Mouse (Mus musculus) lung, adult 2 months (tissue): ENCODE measurements around the gene Thsd4. TPM values are rescaled to one million over a fixed set of nuclear protein-coding genes. Genes with fewer than 3 reads are reported as not detected.

Experiments used
- DNase-seq: peaks from one replicate; pipeline ENCODE4 v3.0.0; 2022
- H3K4me1 ChIP-seq: fragments of 200-500 bp; 2 replicates; pipeline ENCODE4 v1.6.1; 2011; ENCODE audit warnings: low read length; ENCODE audit not compliant: control insufficient read depth, insufficient read depth
- H3K4me3 ChIP-seq: fragments of 200-500 bp; replicated peaks from 2 replicates; pipeline ENCODE3; 2011; ENCODE audit warnings: low read depth, mild to moderate bottlenecking, control low read depth, low read length; ENCODE audit errors: extremely low read depth
- CTCF ChIP-seq: fragments of 200-500 bp; IDR thresholded peaks from 2 replicates; pipeline ENCODE4 v1.5.1; 2011; ENCODE audit warnings: mild to moderate bottlenecking, low read length, control low read depth; ENCODE audit not compliant: insufficient read depth
- POLR2A ChIP-seq: fragments of 200-500 bp; IDR thresholded peaks from 2 replicates; pipeline ENCODE4 v1.6.1; 2011; ENCODE audit warnings: low read depth, mild to moderate bottlenecking, control low read depth, low read length, borderline replicate concordance; ENCODE audit errors: extremely low read depth
- WGBS: fragments of 180-500 bp; shearing (Covaris S2); methylation state at CpG from one replicate; pipeline ENCODE4 v1.1.7; 2018; 5-methylcytosine and 5-hydroxymethylcytosine counted together
- polyA plus RNA-seq: library from polyadenylated mRNA; depleted of rRNA; stranded (reverse); fragments of >200 nt; gene quantifications from 2 replicates; pipeline ENCODE4 v1.2.3, GENCODE M21; 2012

Thsd4 gene
- polyA plus RNA-seq, 1 experiment, result 27.2 TPM

DNA sequence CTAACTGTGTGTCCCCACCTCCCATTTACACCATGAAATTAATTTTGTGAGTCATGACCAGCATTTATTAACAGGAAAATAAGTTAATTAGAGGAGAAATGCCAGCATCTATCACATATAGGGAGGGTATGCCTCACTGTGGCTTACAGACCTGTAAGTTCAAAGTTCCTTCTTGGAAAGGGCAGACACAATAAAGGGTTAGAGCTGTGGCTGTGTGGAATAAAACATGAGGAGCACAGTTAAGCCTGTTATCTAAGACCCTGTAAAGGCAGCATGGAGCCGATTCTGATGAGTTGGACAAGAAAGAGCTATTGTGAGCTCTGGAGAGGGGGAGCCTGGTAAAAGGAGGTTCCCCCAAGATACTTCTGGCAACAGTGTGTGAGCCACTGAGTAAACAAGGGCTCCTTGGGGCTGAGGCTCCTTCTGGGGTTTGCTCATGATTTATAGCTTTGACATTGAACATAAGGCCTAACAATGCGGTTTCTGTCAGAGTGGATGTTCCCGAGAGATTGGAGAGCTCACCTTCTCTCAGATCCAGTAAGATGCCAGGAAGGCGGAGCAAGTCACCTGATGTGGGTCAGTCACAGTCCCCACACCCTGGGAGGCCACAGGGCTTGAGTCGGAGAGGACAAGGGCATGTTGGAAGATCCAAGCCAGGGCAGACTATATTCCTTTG is 20.2 kb downstream of the Thsd4 start:
- 69% methylated on average over 5 of the region's 5 CpGs for WGBS

DNA sequence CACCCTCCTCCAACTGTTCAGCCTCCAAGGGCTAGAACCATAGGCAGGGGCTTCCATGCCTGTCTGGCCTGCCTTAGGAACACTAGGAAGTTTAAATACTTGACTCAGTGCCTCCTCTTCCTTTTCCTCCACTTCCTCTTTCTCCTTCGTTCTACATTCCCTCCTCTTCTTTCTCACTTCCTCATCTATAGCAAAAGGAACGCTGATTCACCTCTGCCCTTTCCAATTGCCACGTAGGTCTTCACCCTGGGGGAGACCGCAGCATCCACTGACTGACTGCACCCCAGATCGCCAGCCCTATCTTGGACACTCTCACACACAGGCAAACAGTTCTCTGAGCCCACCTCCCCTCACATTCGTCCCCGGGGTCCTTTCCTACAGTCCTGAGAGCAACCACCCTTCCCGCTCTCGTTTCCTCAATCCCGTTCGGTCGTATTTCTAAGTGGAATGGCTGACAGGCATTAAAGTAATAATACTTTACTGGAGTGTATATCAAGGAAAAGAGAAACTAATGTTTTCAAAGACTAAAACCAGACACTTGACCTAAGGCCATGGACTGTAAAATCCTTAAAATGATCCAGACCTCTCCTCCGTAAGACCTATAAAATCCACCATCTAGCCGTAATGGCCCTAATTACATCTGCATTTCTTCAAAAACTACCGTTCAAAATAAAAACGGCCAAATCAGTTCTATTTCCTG is 29.4 kb downstream of the Thsd4 start:
- no peak for DNase-seq
- no peaks in the 10 kb centered on the region for H3K4me1 ChIP-seq
- TF ChIP-seq CTCF, result no peak
- no peak for TF ChIP-seq POLR2A
- no peak overlapping the region for H3K4me3 ChIP-seq
- WGBS, result 72% methylated on average over 16 of the region's 16 CpGs

More for the DNA sequence above, 20.2 kb downstream of the Thsd4 start:
- Histone ChIP-seq H3K4me3 (no peak overlapping the region), H3K4me1 (peaks cover 24% of the 10 kb centered on the region)
- TF ChIP-seq POLR2A, result no peak
- no peak for TF ChIP-seq CTCF
- no peak for DNase-seq

DNA sequence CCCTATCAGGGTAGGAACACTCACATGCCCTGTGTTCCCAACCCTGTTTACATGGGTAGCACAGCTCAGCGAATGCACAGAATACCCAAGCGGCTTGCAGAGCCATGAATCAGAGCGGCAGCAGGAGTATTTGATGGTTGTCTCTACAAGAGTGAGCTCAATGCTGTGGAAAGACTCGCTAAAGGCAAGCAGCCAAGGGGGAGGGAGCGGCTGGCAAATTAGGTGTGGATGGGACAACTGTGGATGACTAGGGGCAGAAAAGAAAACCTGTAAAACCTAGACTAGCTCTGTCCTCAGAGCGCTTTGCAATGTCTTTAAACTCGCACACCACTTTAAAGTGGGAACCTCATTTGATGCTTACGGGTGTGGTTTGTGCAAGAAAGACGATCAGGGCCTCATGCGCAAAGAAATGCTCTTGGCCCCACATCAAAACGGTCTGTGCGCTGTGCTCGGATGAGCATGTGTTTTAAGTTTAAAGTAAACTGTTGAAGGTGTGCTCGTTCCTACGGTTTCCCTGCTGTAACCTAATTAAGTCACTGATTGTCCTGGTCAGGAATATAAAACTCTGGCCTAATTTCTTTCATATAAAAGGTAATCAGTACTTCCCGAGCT is 30.3 kb downstream of the Thsd4 start:
- WGBS, result 84% methylated on average over 16 of the region's 16 CpGs
- DNase-seq, result no peak

DNA sequence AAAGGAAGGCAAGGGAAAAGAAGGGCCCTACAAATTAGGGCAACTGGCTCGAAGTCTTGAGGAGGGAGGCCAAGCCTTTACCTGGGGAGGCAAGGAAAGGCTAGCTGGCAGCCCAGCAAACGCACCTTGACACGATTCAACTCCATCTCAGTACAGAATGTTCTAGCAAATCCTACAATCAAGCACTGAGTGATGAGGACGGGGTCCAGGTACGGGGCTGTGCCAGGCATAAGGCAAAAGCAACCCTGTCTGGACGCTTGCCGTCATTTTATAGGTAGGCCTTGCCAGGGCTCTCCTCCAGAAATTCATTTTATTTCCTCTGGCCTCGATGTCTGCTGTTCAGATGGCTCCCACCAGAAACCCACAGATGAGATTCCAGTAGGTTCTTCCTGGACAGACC is 30.8 kb downstream of the Thsd4 start:
- Histone ChIP-seq H3K4me1 (no peaks in the 10 kb centered on the region), H3K4me3 (no peak overlapping the region)
- DNase-seq, result no peak
- WGBS, result 89% methylated on average over 8 of the region's 8 CpGs
- TF ChIP-seq POLR2A (no peak), CTCF (no peak)

More for the DNA sequence above, 30.3 kb downstream of the Thsd4 start:
- Histone ChIP-seq H3K4me1 (no peaks in the 10 kb centered on the region), H3K4me3 (no peak overlapping the region)
- no peak for TF ChIP-seq POLR2A
- no peak for TF ChIP-seq CTCF

DNA sequence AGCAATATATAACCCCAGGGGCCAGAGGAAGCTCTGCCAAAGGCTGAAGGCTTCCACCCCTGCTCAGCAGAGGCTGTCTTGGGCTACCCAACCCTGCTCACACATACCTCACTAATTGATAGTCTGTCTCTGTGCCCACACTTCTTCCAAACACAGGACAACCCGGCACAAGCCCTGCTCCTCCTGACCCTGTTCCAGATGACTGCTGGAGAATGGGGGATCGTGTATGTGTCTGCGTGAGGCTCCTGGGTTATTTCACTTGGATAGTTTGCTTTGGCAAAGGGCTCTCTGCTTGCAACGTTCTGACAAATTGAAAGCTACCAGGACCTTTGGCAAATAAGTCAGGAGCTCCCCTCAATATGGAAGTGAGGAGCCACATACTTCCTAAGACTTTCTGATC is 33.0 kb downstream of the Thsd4 start:
- no peak overlapping the region for H3K4me3 ChIP-seq
- no peak for DNase-seq
- H3K4me1 ChIP-seq, result peaks cover 2% of the 10 kb centered on the region; the same call in 1 of the 2 replicates
- whole genome bisulfite sequencing, result 54% methylated on average over 4 of the region's 4 CpGs
- TF ChIP-seq CTCF (no peak), POLR2A (no peak)

DNA sequence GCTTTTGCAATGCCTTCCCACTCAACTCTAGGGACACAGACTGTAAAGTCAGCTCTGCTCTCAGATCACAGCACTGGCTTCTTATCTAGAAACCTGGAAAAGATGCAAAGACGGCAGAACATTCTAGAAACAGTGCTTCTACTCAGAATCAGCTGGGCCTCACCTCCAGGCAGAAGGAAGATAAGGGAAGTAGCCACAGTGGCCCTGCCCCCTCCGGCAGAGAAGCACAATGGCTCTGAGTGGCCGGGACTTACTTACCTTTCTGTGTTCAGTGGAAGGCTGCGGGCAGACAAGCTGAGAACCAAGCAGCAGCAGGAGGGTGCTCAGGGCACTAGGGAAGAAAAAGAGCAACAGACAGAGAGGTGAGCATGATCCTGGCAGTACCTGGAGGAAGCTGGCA is 39.7 kb downstream of the Thsd4 start:
- no peak overlapping the region for H3K4me3 ChIP-seq
- peaks cover 8% of the 10 kb centered on the region for H3K4me1 ChIP-seq
- TF ChIP-seq POLR2A (no peak), CTCF (no peak)
- 55% methylated on average over 4 of the region's 4 CpGs for WGBS
- DNase-seq, result peak; percentile 22

DNA sequence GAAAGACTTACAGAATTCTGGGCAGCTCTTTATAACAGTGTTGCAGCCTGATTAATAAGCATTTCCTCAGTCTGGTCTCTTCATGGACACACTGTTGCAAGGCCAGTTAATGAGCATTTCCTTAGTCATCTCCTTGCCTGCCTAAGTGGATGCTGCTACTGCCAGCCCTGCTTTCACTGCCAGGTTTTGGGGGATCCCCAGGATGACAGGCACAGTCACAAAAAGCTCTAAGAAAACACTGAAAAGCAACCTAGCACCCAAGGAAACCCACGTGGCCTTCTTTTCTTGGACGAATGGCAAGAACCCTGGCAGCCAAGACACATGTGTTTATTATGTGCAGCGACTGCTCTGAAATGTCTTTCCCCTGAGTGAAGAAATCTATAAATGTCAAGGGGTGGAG is 41.8 kb downstream of the Thsd4 start:
- no peak for DNase-seq
- WGBS, result 28% methylated on average over 3 of the region's 3 CpGs
- TF ChIP-seq CTCF, result no peak
- no peak for TF ChIP-seq POLR2A
- Histone ChIP-seq H3K4me1 (peaks cover 6% of the 10 kb centered on the region), H3K4me3 (no peak overlapping the region)

DNA sequence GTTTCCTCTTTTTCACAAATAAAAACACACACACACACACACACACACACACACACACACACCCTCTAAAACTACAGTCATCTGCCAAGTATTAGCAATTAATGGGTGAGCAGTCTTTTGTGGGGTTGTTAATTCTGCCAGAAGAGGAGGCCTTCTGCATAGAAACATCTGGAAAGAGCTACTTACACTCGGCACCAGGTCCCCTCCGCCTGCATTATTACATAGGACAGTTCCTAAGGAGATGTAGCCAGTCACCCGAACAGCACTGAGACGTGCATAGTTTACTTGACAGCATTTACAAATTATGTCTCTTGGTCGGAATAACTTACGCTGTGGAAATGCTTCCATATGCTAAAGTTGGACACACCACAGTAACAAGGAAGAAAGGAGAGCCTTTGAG is 43.0 kb downstream of the Thsd4 start:
- TF ChIP-seq POLR2A (no peak), CTCF (no peak)
- no peak for DNase-seq
- peaks cover 6% of the 10 kb centered on the region for H3K4me1 ChIP-seq
- no peak overlapping the region for H3K4me3 ChIP-seq
- 63% methylated on average over 6 of the region's 6 CpGs for WGBS

DNA sequence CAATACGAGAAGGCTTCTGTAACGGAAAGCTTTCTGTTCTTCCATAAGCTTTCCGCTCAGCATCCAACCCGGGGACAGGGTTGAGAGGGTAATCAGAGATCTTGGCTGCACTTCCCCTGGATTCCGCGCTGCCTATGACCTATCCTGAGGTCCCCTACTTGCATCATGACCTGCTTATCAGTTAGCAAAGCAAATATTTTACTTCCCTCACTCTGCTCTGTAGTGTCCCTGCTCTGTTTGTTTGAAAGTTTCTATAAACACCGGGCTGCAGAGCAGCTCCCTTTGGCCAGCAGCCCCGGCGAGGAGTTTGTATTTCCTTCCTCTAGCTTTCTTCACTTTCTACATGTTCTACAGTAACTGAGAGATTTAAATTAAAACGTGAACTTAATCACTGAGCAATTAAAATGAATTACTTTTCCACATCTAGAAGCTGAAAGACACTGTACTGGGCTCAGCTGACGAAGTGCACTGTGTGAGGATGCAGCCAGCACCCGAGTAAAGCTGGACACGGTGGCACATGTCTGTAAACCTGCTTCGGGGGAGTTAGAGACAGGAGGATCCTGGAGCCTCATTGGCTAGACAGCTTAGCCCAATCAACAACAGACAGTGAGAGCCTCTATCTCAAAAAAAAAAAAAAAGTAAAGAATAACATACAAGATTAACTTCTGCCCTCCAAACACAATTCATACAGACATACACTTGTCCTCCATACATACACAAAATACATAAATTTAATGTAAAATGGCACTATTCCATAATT is 43.7 kb downstream of the Thsd4 start:
- no peak overlapping the region for H3K4me3 ChIP-seq
- peaks cover 6% of the 10 kb centered on the region for H3K4me1 ChIP-seq
- WGBS, result 12% methylated on average over 14 of the region's 14 CpGs
- no peak for TF ChIP-seq CTCF
- no peak for TF ChIP-seq POLR2A
- DNase-seq, result peak; percentile 38
